Mouse (Mus musculus) forebrain, embryonic 12.5 days (tissue): Measurements from ENCODE around the gene Fam117b. TPM values are rescaled to one million over a fixed set of nuclear protein-coding genes. Genes with fewer than 3 reads are reported as not detected.

Experiments used
- ATAC-seq: fragments of 200-750 bp; cut with Nextera tagmentation; 2 replicates; pipeline ENCODE4 v1.8.0; 2017; ENCODE audit warnings: moderate TSS enrichment; ENCODE audit not compliant: low FRiP score
- H3K27ac ChIP-seq: fragments of 300-500 bp; sonication (generic); 2 replicates; pipeline ENCODE4 v1.5.1; 2016; ENCODE audit warnings: mild to moderate bottlenecking
- H3K27me3 ChIP-seq: fragments of 300-500 bp; sonication (generic); 2 replicates; pipeline ENCODE4 v1.6.1; 2016; ENCODE audit warnings: mild to moderate bottlenecking
- H3K36me3 ChIP-seq: fragments of 300-500 bp; sonication (generic); replicated peaks from 2 replicates; pipeline ENCODE4 v1.6.1; 2016; ENCODE audit warnings: mild to moderate bottlenecking
- H3K4me1 ChIP-seq: fragments of 300-500 bp; sonication (generic); 2 replicates; pipeline ENCODE4 v1.6.1; 2016
- H3K4me2 ChIP-seq: fragments of 300-500 bp; sonication (generic); 2 replicates; pipeline ENCODE4 v1.6.1; 2016; ENCODE audit warnings: mild to moderate bottlenecking, moderate library complexity
- H3K4me3 ChIP-seq: fragments of 300-500 bp; sonication (generic); replicated peaks from 2 replicates; pipeline ENCODE4 v1.5.1; 2016; ENCODE audit warnings: mild to moderate bottlenecking
- H3K9ac ChIP-seq: fragments of 300-500 bp; sonication (generic); 2 replicates; pipeline ENCODE4 v1.6.1; 2016; ENCODE audit warnings: mild to moderate bottlenecking
- H3K9me3 ChIP-seq: fragments of 300-500 bp; sonication (generic); 2 replicates; pipeline ENCODE4 v1.6.1; 2016
- WGBS: fragments of 180-500 bp; shearing (Covaris S2); methylation state at CpG from one replicate; pipeline ENCODE4 v1.1.7; 2016; 5-methylcytosine and 5-hydroxymethylcytosine counted together
- polyA plus RNA-seq: library from polyadenylated mRNA; unstranded; fragments of >200 nt; fragmentation: Nextera tagmentation; extraction: Ambion mirVana; gene quantifications from 2 replicates; pipeline ENCODE4 v1.2.1, GENCODE M21; 2016

Fam117b gene
- polyA plus RNA-seq, 1 experiment from 2014 or later: 23.4 TPM

GRCm38 (mm10) chr1:59915843-59916610 is 3.2 kb downstream of the Fam117b start:
- Histone ChIP-seq H3K4me2 (no peak overlapping the region), H3K36me3 (no peaks in the 10 kb centered on the region), H3K4me3 (no peak overlapping the region)

GRCm38 (mm10) chr1:59917401-59917800 is 4.6 kb downstream of the Fam117b start:
- H3K9ac ChIP-seq: no peak overlapping the region
- 85% methylated on average over 3 of the region's 3 CpGs for WGBS
- H3K36me3 ChIP-seq: no peaks in the 10 kb centered on the region
- no peak overlapping the region for H3K4me2 ChIP-seq
- no peak overlapping the region for H3K27ac ChIP-seq
- no peaks in the 10 kb centered on the region for H3K27me3 ChIP-seq
- H3K9me3 ChIP-seq: no peaks in the 10 kb centered on the region
- no peak overlapping the region for H3K4me3 ChIP-seq
- H3K4me1 ChIP-seq: peaks cover 25% of the 10 kb centered on the region
- no peak for ATAC-seq

More at GRCm38 (mm10) chr1:59915843-59916610, 3.2 kb downstream of the Fam117b start:
- H3K4me1 ChIP-seq: peaks cover 25% of the 10 kb centered on the region
- no peaks in the 10 kb centered on the region for H3K27me3 ChIP-seq
- WGBS: 78% methylated on average over 10 of the region's 10 CpGs
- ATAC-seq: no peak
- H3K9ac ChIP-seq: no peak overlapping the region
- no peak overlapping the region for H3K27ac ChIP-seq
- no peaks in the 10 kb centered on the region for H3K9me3 ChIP-seq

- Histone ChIP-seq H3K27me3 (no peaks in the 10 kb centered on the region), H3K27ac (no peak overlapping the region), H3K4me3 (no peak overlapping the region), H3K4me2 (no peak overlapping the region), H3K4me1 (peaks cover 25% of the 10 kb centered on the region), H3K9ac (no peak overlapping the region), H3K9me3 (no peaks in the 10 kb centered on the region), H3K36me3 (no peaks in the 10 kb centered on the region)
- ATAC-seq: no peak
Measured at GRCm38 (mm10) chr1:59918075-59918474, 5.3 kb downstream of the Fam117b start.

DNA sequence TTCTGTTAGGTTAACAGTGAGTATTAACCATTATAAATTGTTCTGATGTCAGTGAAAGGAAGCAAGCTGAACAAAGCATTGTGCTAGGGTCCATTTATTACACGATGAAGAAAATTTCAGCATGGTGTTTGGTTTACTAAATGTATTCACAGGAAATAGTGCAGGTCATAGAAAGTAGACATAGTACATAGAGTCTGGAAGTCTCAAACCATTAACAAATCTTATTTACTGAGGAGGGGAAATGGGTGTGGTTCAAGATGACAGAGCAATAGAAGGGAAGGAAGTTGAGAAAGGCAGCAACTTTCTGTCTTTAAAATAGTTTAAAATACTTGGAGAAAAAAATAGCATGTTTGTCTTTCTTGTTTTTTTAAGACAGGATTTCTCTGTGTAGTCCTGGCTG is 10.4 kb downstream of the Fam117b start:
- 90% methylated on average over 1 of the region's 1 CpGs for WGBS
- Histone ChIP-seq H3K9ac (no peak overlapping the region), H3K4me1 (no peaks in the 10 kb centered on the region), H3K9me3 (no peaks in the 10 kb centered on the region), H3K4me2 (no peak overlapping the region), H3K27me3 (no peaks in the 10 kb centered on the region), H3K4me3 (no peak overlapping the region), H3K27ac (no peak overlapping the region), H3K36me3 (no peaks in the 10 kb centered on the region)
- no peak for ATAC-seq

DNA sequence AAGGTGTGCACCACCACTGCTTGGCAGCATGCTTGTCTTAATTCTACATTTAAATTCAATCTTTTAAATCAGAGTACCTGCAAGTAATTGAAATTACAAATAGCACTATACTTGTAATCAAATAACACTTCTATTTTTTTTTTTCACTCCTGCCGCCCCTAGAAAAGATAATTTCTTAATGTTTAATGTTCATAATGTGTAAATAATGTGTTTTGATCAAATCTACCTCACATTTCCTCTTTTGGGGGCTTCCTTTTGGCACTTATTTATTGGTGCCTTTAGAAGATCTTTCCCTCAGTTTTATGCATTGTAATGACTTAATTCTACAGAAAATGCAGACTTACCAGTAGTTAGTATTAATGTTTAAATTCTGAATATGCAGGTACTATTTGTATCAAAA is 10.9 kb downstream of the Fam117b start:
- H3K9me3 ChIP-seq: no peaks in the 10 kb centered on the region
- no peak overlapping the region for H3K27ac ChIP-seq
- H3K4me3 ChIP-seq: no peak overlapping the region
- no peaks in the 10 kb centered on the region for H3K27me3 ChIP-seq
- WGBS: 91% methylated on average over 1 of the region's 1 CpGs
- no peak for ATAC-seq
- H3K4me1 ChIP-seq: no peaks in the 10 kb centered on the region
- no peaks in the 10 kb centered on the region for H3K36me3 ChIP-seq
- no peak overlapping the region for H3K4me2 ChIP-seq
- H3K9ac ChIP-seq: no peak overlapping the region

GRCm38 (mm10) chr1:59924411-59924810 is 11.6 kb downstream of the Fam117b start:
- WGBS: 88% methylated on average over 2 of the region's 2 CpGs
- Histone ChIP-seq H3K9ac (no peak overlapping the region), H3K4me3 (no peak overlapping the region), H3K4me2 (no peak overlapping the region), H3K27me3 (no peaks in the 10 kb centered on the region), H3K9me3 (no peaks in the 10 kb centered on the region), H3K36me3 (no peaks in the 10 kb centered on the region), H3K27ac (no peak overlapping the region), H3K4me1 (no peaks in the 10 kb centered on the region)
- ATAC-seq: no peak

DNA sequence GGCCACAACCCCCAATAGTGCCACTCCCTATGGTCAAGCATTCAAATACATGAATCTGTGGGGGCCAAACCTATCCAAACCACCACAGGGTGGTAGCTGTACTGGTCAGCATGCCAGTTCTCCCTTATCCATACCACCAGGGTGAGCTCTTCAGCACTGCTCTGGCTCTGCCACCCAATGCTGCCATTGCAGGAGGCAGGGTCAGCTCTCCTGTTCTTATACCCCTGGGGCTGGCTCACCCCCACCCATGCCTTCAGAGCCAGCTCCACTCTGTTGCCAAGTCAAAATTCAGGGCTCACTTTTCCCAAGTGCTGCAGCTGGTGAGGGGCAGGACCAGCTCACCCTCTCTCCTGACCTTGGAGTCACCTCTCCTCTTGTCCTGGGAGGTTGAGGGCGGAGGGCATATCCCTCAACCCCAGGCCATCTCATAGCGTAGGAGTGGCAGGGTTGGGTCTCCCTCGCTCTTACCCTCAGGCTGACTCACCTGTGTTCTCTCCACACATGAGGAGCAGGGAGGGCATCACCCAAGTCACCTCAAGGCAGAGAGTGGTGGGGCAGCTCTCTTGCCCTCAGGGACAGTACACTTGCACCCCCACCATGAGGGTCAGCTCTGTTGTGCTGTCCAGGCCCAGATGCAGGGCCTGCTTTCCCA is 13.3 kb downstream of the Fam117b start:
- WGBS: 87% methylated on average over 3 of the region's 3 CpGs

GRCm38 (mm10) chr1:59927131-59927680 is 14.4 kb downstream of the Fam117b start:
- Histone ChIP-seq H3K9ac (no peak overlapping the region), H3K4me1 (no peaks in the 10 kb centered on the region), H3K27me3 (no peaks in the 10 kb centered on the region), H3K4me2 (no peak overlapping the region), H3K9me3 (no peaks in the 10 kb centered on the region), H3K27ac (no peak overlapping the region), H3K36me3 (no peaks in the 10 kb centered on the region), H3K4me3 (no peak overlapping the region)
- WGBS: 92% methylated on average over 2 of the region's 2 CpGs
- no peak for ATAC-seq

More for the DNA sequence above, 13.3 kb downstream of the Fam117b start:
- Histone ChIP-seq H3K4me2 (no peak overlapping the region), H3K27ac (no peak overlapping the region), H3K9ac (no peak overlapping the region), H3K4me3 (no peak overlapping the region), H3K4me1 (no peaks in the 10 kb centered on the region), H3K36me3 (no peaks in the 10 kb centered on the region), H3K27me3 (no peaks in the 10 kb centered on the region), H3K9me3 (no peaks in the 10 kb centered on the region)
- no peak for ATAC-seq

DNA sequence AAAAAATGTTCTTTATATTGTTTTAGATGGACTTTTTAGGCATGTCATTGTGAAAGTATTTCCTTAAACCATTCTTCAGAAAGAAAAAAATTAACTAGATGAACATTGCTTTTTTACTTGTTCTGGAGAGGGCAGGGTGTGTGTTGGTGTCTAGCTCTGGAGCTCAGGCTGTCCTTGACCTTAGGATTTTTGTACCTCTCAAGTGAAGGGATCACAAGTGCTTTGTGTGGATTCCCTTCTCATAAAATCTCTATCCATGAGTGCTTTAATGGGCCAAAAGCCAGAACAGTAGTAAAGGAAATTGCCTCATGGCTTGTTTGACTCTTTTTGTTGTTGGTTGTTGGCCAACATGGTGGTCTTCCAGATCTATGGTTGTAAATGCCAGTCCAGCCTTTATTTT is 18.1 kb downstream of the Fam117b start:
- Histone ChIP-seq H3K4me1 (no peaks in the 10 kb centered on the region), H3K4me2 (no peak overlapping the region), H3K4me3 (no peak overlapping the region), H3K27me3 (no peaks in the 10 kb centered on the region), H3K9ac (no peak overlapping the region), H3K27ac (no peak overlapping the region), H3K9me3 (no peaks in the 10 kb centered on the region), H3K36me3 (no peaks in the 10 kb centered on the region)
- no peak for ATAC-seq

DNA sequence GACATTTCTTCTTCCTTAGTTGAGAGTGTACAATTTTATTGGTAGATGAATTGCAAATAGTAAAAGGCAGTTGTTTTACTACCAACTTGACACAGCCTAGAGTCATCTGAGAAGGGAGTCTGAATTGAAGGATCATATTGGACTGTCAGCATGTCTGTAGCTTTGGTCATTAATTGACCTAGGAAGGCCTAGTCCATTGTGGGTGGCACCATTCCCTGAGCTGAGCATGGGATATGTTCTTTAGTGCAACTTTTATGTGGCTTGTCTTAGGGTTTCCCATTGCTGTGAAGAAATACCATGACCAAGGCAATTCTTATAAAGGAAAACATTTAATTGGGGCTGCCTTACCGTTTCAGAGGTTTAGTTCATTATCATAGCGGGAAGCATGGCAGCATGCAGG is 20.2 kb downstream of the Fam117b start:
- H3K27me3 ChIP-seq: no peaks in the 10 kb centered on the region

DNA sequence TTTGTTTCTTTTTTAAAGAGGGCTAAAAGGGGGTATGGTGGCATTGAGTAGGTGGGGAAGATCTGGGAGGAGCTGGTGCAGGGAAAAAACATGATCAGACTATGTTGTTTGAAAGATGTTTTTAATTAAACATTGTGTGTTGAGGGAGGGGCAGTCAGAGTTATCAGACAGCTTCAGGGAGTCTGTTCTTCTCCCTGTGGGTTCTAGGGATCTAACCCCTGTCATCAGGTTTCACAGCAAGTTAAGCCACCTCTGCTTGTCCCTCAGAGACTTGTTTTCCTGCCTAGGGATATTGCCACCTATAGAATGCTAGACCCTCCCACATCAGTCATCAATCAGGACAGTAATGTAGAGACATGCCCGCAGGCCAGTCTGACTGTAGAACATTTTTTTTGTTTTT is 28.3 kb downstream of the Fam117b start:
- Histone ChIP-seq H3K27ac (no peak overlapping the region), H3K36me3 (no peaks in the 10 kb centered on the region), H3K4me1 (no peaks in the 10 kb centered on the region; the same call in 1 of the 2 replicates), H3K27me3 (no peaks in the 10 kb centered on the region), H3K9me3 (no peaks in the 10 kb centered on the region), H3K4me2 (no peak overlapping the region), H3K4me3 (no peak overlapping the region), H3K9ac (no peak overlapping the region)
- WGBS: 94% methylated on average over 1 of the region's 1 CpGs
- ATAC-seq: no peak

More for the DNA sequence above, 20.2 kb downstream of the Fam117b start:
- no peak for ATAC-seq
- H3K9ac ChIP-seq: no peak overlapping the region
- H3K4me3 ChIP-seq: no peak overlapping the region
- H3K27ac ChIP-seq: no peak overlapping the region
- H3K9me3 ChIP-seq: no peaks in the 10 kb centered on the region
- no peaks in the 10 kb centered on the region; the same call in 1 of the 2 replicates for H3K4me1 ChIP-seq
- no peak overlapping the region for H3K4me2 ChIP-seq
- no peaks in the 10 kb centered on the region for H3K36me3 ChIP-seq
- WGBS: 82% methylated on average over 2 of the region's 2 CpGs

- Histone ChIP-seq H3K4me3 (no peak overlapping the region), H3K27ac (no peak overlapping the region), H3K27me3 (no peaks in the 10 kb centered on the region), H3K9ac (no peak overlapping the region), H3K36me3 (0 out of 2 replicates have a peak, but pooled peaks cover under 1% of the 10 kb centered on the region), H3K9me3 (no peaks in the 10 kb centered on the region), H3K4me2 (no peak overlapping the region), H3K4me1 (no peaks in the 10 kb centered on the region; the same call in 1 of the 2 replicates)
- ATAC-seq: no peak
- WGBS: 88% methylated on average over 6 of the region's 6 CpGs
Measured at GRCm38 (mm10) chr1:59942057-59942790, 29.4 kb downstream of the Fam117b start.
